Mouse (Mus musculus): ENCODE measurements around the gene Mrpl1.

The Mrpl1 gene

GRCm38 (mm10) chr5:96208543-96208942 lies 750 bp upstream of the Mrpl1 start:
- DNase-seq = no peak

GRCm38 (mm10) chr5:96209916-96210583 lies 757 bp downstream of the Mrpl1 start:
- peak; percentile 94 for DNase-seq

GRCm38 (mm10) chr5:96218648-96219047 lies 9.4 kb downstream of the Mrpl1 start:
- DNase-seq = no peak

- DNase-seq = no peak
Measured at GRCm38 (mm10) chr5:96219512-96219911, 10.2 kb downstream of the Mrpl1 start.

- DNase-seq = peak; percentile 16
Measured at GRCm38 (mm10) chr5:96221298-96221697, 12.0 kb downstream of the Mrpl1 start.

- DNase-seq = peak; percentile 73
Measured at GRCm38 (mm10) chr5:96221812-96222585, 12.7 kb downstream of the Mrpl1 start.

GRCm38 (mm10) chr5:96222964-96223363 lies 13.7 kb downstream of the Mrpl1 start:
- DNase-seq = no peak

- DNase-seq = no peak
Measured at GRCm38 (mm10) chr5:96226490-96226889, 17.2 kb downstream of the Mrpl1 start.

GRCm38 (mm10) chr5:96228967-96229366 lies 19.7 kb downstream of the Mrpl1 start:
- DNase-seq = no peak

GRCm38 (mm10) chr5:96238797-96239196 lies 29.5 kb downstream of the Mrpl1 start:
- no peak for DNase-seq

GRCm38 (mm10) chr5:96240856-96241255 lies 31.6 kb downstream of the Mrpl1 start:
- DNase-seq = no peak

GRCm38 (mm10) chr5:96244511-96244910 lies 35.2 kb downstream of the Mrpl1 start:
- no peak for DNase-seq

- no peak for DNase-seq
Measured at GRCm38 (mm10) chr5:96253995-96254394, 44.7 kb downstream of the Mrpl1 start.

GRCm38 (mm10) chr5:96255166-96255565 lies 45.9 kb downstream of the Mrpl1 start:
- DNase-seq = no peak

- DNase-seq = no peak
Measured at GRCm38 (mm10) chr5:96258210-96258609, 48.9 kb downstream of the Mrpl1 start.

- peak; percentile 51 for DNase-seq
Measured at GRCm38 (mm10) chr5:96267017-96267702, 57.9 kb downstream of the Mrpl1 start.

GRCm38 (mm10) chr5:96271070-96271469 lies 61.8 kb downstream of the Mrpl1 start:
- no peak for DNase-seq

- DNase-seq = no peak
Measured at GRCm38 (mm10) chr5:96305786-96306185, 96.5 kb downstream of the Mrpl1 start.

GRCm38 (mm10) chr5:96306271-96306670 lies 97.0 kb downstream of the Mrpl1 start:
- DNase-seq = no peak

GRCm38 (mm10) chr5:96306826-96307225 lies 97.5 kb downstream of the Mrpl1 start:
- DNase-seq = no peak

GRCm38 (mm10) chr5:96308086-96308485 lies 98.8 kb downstream of the Mrpl1 start:
- no peak for DNase-seq

GRCm38 (mm10) chr5:96308645-96309044 lies 99.4 kb downstream of the Mrpl1 start:
- DNase-seq = no peak

- DNase-seq = no peak
Measured at GRCm38 (mm10) chr5:96309566-96309965, 100.3 kb downstream of the Mrpl1 start.

GRCm38 (mm10) chr5:96311677-96312076 lies 102.4 kb downstream of the Mrpl1 start:
- DNase-seq = no peak
